8 mouse cellular contexts compared by ENCODE assay signal in genomic region chr19:12575107-12575506, GRCm38 (mm10). TPM values are rescaled to one million over a fixed set of nuclear protein-coding genes. Genes with fewer than 3 reads are reported as not detected.
DNase-seq lines count a peak whose midpoint lies in the region; ATAC-seq lines count a peak whose summit lies in the region.

No protein-coding gene starts in this region.

- H3K4me2 ChIP-seq in heart, embryonic 12.5 days, result no peak overlapping the region
- H3K4me2 ChIP-seq in liver, embryonic 11.5 days, result peak overlapping the region; percentile 70

- H3K27me3 ChIP-seq in heart, embryonic 12.5 days (replicated peaks), result no peaks in the 10 kb centered on the region
- peaks cover 2% of the 10 kb centered on the region for H3K27me3 ChIP-seq in erythroblast, embryonic 14.5 days (ENCODE audit: control insufficient read depth)
- H3K27me3 ChIP-seq in liver, embryonic 11.5 days (replicated peaks; ENCODE audit: control insufficient read depth, insufficient read depth, low read length), result no peaks in the 10 kb centered on the region

- no peak for ATAC-seq in heart, embryonic 12.5 days (ENCODE audit: insufficient number of reproducible peaks, low FRiP score)
- no peak for ATAC-seq in liver, embryonic 11.5 days (replicated peaks; ENCODE audit: low FRiP score)

- no peak overlapping the region for H3K4me3 ChIP-seq in heart, embryonic 12.5 days
- H3K4me3 ChIP-seq in erythroblast, embryonic 14.5 days (replicated peaks), result peak overlapping the region; percentile 80
- peak overlapping the region; percentile 57; the same call in 1 of the 2 replicates for H3K4me3 ChIP-seq in liver, embryonic 11.5 days (ENCODE audit: low read depth, low read length)

- peaks cover 22% of the 10 kb centered on the region for H3K36me3 ChIP-seq in heart, embryonic 12.5 days
- peaks cover 49% of the 10 kb centered on the region for H3K36me3 ChIP-seq in erythroblast, embryonic 14.5 days (ENCODE audit: control insufficient read depth)
- H3K36me3 ChIP-seq in liver, embryonic 11.5 days (ENCODE audit: control insufficient read depth, insufficient read depth, low read length), result peaks cover 4% of the 10 kb centered on the region; the same call in 1 of the 2 replicates

- no peaks in the 10 kb centered on the region for H3K9me3 ChIP-seq in heart, embryonic 12.5 days (replicated peaks)
- no peaks in the 10 kb centered on the region for H3K9me3 ChIP-seq in erythroblast, embryonic 14.5 days (ENCODE audit: control insufficient read depth, low read length)
- H3K9me3 ChIP-seq in liver, embryonic 11.5 days (ENCODE audit: control insufficient read depth, low read length), result no peaks in the 10 kb centered on the region

- H3K9ac ChIP-seq in heart, embryonic 12.5 days, result no peak overlapping the region
- peak overlapping the region; percentile 30; the same call in 1 of the 2 replicates for H3K9ac ChIP-seq in liver, embryonic 11.5 days (ENCODE audit: low read depth, low read length)

- DNase-seq in heart, adult 18-20 months, result peak; percentile 56 to 84
- peak; percentile 86 for DNase-seq in 3T3-L1 (ENCODE audit: low read depth, low spot score)
- no peak for DNase-seq in liver, embryonic 11.5 days (ENCODE audit: low spot score)
- no peak for DNase-seq in frontal cortex, postnatal 10 days (ENCODE audit: low spot score in 2 of 2)
- no peak for DNase-seq in thymus, postnatal 14 days
- DNase-seq in embryo, embryonic 10.5 days (ENCODE audit: low spot score), result no peak

- H3K4me1 ChIP-seq in heart, embryonic 12.5 days (replicated peaks), result peaks cover 11% of the 10 kb centered on the region
- H3K4me1 ChIP-seq in erythroblast, embryonic 14.5 days (ENCODE audit: control insufficient read depth), result peaks cover 43% of the 10 kb centered on the region
- no peaks in the 10 kb centered on the region; the same call in none of the 2 replicates for H3K4me1 ChIP-seq in liver, embryonic 11.5 days (replicated peaks; ENCODE audit: control insufficient read depth, insufficient read depth, low read length)

- no peak overlapping the region for H3K27ac ChIP-seq in heart, embryonic 12.5 days (ENCODE audit: poor library complexity, severe bottlenecking)
- peak overlapping the region; percentile 52; the same call in 1 of the 2 replicates for H3K27ac ChIP-seq in liver, embryonic 11.5 days (ENCODE audit: low read depth, low read length)

- 80% methylated on average over 7 of the region's 7 CpGs for WGBS in heart, embryonic 12.5 days
- WGBS in liver, embryonic 11.5 days, result 68% methylated on average over 7 of the region's 7 CpGs

RNA-seq across cellular contexts. Expression of gene Gm4952, which starts 24.7 kb away (rescaled TPM):
- total RNA-seq in heart, adult 18-20 months (2021), result not detected
- polyA plus RNA-seq in heart, embryonic 12.5 days (2016; fragmentation: Nextera tagmentation; extraction: Ambion mirVana), result 0.08 and 0.15 TPM in 2 replicates
- not detected in 2 replicates for polyA plus RNA-seq in erythroblast, embryonic 14.5 days (2012)
- 0.23 and 0.78 TPM in 2 replicates for polyA plus RNA-seq in liver, embryonic 11.5 days (2014; fragmentation: Nextera tagmentation; extraction: Ambion mirVana)

RNA-seq across cellular contexts. Expression of gene Fam111a, which starts 29.6 kb away (rescaled TPM):
- 1 to 10 TPM; 4.9 to 5.6 TPM for total RNA-seq in heart, adult 18-20 months (2021)
- 21.0 and 21.8 TPM in 2 replicates for polyA plus RNA-seq in heart, embryonic 12.5 days (2016; fragmentation: Nextera tagmentation; extraction: Ambion mirVana)
- 0.54 and 0.64 TPM in 2 replicates for polyA plus RNA-seq in erythroblast, embryonic 14.5 days (2012)
- polyA plus RNA-seq in liver, embryonic 11.5 days (2014; fragmentation: Nextera tagmentation; extraction: Ambion mirVana), result 44.8 and 47.7 TPM in 2 replicates

RNA-seq across cellular contexts. Expression of gene Glyat, which starts 58.0 kb away (rescaled TPM):
- not detected for total RNA-seq in heart, adult 18-20 months (2021)
- polyA plus RNA-seq in heart, embryonic 12.5 days (2016; fragmentation: Nextera tagmentation; extraction: Ambion mirVana), result not detected in 2 replicates
- polyA plus RNA-seq in erythroblast, embryonic 14.5 days (2012), result not detected in 2 replicates
- polyA plus RNA-seq in liver, embryonic 11.5 days (2014; fragmentation: Nextera tagmentation; extraction: Ambion mirVana), result not detected in 2 replicates

Comparison
In these comparisons a context has a peak if more than half of its experiments do, and no peak if none do; other contexts are left out.
1. DNase-seq: peak in heart, adult 18-20 months (2 of 2) and 3T3-L1 (single experiment); none in liver, embryonic 11.5 days (single experiment), frontal cortex, postnatal 10 days (0 of 2), thymus, postnatal 14 days (single experiment) and embryo, embryonic 10.5 days (single experiment).
2. RNA of gene Fam111a, which starts 29.6 kb away (polyA plus RNA-seq): 44.8 to 47.7 TPM in liver, embryonic 11.5 days and 21.0 to 21.8 TPM in heart, embryonic 12.5 days; 0.54 to 0.64 TPM in erythroblast, embryonic 14.5 days; every median in the first group is over 10 times any median in the second.